Mouse (Mus musculus): ENCODE measurements at regions not wholly inside any gene's neighbourhood (a gene's known extent, or its start where the extent isn't known, plus 50 kb on each side); places are given as distances from the start of the nearest gene placed in this dataset.

DNA sequence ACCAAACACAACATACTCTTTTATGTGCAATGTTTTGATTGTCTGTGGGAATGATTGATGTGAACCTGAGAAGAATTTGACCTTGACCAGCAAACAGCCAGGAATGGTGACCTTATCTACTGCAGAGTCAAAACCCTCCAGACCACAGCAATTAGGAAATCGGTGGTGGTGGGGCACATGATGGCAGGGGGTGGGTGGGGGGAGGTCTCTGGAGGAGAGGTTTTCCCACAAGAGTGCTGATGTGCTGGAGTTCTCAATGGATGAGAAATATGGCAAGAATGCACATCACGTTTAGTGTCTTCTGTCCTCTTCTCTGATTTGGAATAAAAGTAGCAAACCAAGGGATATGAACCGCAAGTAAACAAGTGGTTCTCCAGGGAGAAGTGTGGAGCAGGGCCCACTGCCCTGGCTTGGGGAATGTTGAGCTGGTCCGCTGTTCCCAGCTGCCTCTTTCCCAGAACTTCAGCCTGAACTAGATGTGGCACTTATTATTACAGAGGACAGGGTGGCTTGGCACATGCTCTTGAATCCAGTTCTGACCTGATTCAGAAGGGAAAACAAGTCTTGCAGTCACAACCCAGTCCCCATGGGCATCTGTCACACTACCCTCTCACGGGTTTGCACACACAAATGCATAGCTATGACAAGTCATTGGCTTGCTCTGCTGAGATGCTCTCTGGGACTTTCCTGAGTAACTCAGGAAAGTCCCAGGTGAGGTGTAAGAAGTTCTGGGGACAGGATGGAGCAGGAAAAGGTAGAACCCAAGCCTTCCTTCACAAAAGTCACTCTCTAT is 170.9 kb upstream of the Gmds start:
- TF ChIP-seq CTCF (IDR thresholded peaks at IDR 0.05; ENCODE audit: extremely low read depth, insufficient read length, insufficient replicate concordance, low read depth, low read length) (no peak), POLR2A (IDR thresholded peaks at IDR 0.05; ENCODE audit: low read depth, low read length) (no peak)
